Mouse (Mus musculus): ENCODE results near the gene Paxx. TPM values are rescaled to one million over a fixed set of nuclear protein-coding genes. Genes with fewer than 3 reads are reported as not detected.

The Paxx gene
- polyA plus RNA-seq, 1 experiment from 2014 or later = 119 TPM

DNA sequence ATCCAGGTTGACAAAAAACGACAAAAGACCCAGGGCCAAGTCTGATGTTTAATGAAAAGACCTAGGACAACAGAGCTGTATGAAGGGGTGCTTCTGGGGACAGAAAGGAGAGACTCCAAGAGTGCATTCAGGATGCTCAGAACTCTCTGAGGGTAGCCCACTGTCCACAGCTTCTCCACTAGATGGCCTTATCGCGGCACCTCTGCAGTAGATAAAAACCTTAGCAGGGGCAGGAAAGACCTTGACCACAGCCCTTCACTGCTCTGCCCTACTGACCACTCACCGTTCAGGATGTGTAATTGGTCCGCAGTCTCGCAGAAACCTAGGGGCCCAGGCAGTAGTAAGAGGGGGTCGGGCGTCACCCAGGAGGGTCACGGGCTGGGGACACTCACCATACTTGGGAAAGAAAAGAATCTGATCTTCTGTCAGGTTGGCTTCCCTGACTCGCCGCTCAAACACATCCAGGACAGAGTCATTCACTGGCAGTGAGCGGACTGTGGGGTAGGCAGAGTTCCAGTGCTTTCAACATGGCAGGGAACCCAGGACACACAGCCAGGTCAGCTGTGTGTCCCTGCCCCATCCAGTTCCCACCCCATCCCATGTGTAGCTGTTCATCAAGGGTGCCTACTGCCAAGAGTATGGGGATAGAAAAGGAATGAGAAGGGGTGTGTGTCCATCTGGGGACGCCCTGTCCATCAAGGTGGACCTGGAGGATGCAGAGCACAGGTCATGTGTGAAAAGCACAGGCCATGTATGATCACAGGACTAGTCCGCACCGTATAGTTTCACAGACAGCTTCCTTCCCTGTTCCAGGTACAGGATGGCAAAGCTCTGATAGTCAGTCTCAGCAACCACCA lies 38.0 kb upstream of the Paxx start:
- WGBS = 74% methylated on average over 15 of the region's 15 CpGs
- Histone ChIP-seq H3K36me3 (peaks cover 3% of the 10 kb centered on the region; the same call in 1 of the 2 replicates), H3K27me3 (no peaks in the 10 kb centered on the region), H3K27ac (replicated peaks) (no peak overlapping the region), H3K4me3 (no peak overlapping the region), H3K4me2 (no peak overlapping the region), H3K4me1 (replicated peaks) (peaks cover 20% of the 10 kb centered on the region), H3K9me3 (no peaks in the 10 kb centered on the region), H3K9ac (no peak overlapping the region)
- ATAC-seq (ENCODE audit: low FRiP score, low read depth) = no peak

DNA sequence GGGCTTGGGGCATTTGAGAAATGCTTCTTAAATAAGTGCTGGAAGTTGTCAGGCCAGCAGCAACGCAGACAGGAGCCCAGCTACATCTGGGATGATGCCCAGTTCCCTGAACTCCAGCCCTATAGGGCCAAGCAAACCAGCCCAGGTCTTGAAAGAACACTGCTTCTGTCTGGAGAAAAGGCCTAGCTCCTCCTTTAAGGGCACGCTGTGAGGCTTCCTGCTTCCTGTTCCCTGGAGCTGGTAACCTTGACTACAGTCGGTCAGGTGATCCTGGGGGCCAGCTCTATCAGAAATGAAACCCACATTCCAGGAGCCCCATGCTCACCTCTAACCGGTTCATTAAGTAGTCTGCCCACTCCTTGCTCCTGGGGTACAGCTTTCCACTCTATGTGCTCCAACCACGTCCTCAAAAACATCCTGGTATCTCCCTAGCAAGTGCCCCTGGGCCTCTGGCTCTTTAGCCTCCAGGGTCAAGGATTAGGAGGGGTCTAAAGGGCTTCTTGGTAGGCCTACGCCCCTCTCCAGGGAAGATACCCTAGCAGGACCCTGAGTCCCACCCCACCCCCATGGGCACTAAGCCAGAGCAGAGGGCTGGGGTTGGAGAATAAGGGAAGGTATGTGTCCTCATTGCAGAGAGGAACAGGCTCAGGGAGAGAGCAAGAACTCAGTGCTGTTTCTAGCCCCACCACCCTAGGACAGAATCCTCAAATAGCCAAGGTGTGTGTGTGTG lies 37.1 kb upstream of the Paxx start:
- Histone ChIP-seq H3K36me3 (0 out of 2 replicates have a peak, but pooled peaks cover 2% of the 10 kb centered on the region), H3K4me3 (no peak overlapping the region), H3K27ac (replicated peaks) (0 out of 2 replicates have a peak overlapping the region, but pooled peaks have one; percentile 20), H3K27me3 (no peaks in the 10 kb centered on the region), H3K4me1 (replicated peaks) (peaks cover 20% of the 10 kb centered on the region), H3K4me2 (no peak overlapping the region), H3K9me3 (no peaks in the 10 kb centered on the region), H3K9ac (no peak overlapping the region)
- 70% methylated on average over 6 of the region's 6 CpGs for WGBS
- ATAC-seq (ENCODE audit: low FRiP score, low read depth) = no peak

DNA sequence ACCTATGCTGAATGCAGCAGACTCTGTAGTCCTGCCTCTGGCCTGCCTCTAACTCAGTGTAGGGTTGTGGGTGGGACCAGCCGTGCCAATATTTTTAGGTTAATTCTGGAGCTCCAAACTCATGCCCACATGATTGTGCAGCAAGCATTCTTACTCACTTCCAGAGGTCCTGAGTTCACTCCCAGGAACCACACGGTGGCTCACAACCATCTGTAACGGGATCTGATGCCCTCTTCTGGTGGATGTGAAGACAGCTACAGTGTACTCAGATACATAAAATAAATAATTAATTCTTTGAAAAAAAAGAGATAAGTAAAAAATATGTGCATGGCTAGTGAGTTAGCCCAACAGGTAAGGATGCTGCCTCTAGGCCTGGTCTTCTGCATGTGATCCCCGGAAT lies 35.6 kb upstream of the Paxx start:
- Histone ChIP-seq H3K27me3 (no peaks in the 10 kb centered on the region), H3K4me3 (no peak overlapping the region), H3K27ac (replicated peaks) (no peak overlapping the region), H3K4me1 (replicated peaks) (peaks cover 10% of the 10 kb centered on the region), H3K36me3 (no peaks in the 10 kb centered on the region), H3K9ac (no peak overlapping the region), H3K9me3 (no peaks in the 10 kb centered on the region), H3K4me2 (no peak overlapping the region)
- no peak for ATAC-seq (ENCODE audit: low FRiP score, low read depth)
- WGBS = 44% methylated on average over 4 of the region's 4 CpGs

DNA sequence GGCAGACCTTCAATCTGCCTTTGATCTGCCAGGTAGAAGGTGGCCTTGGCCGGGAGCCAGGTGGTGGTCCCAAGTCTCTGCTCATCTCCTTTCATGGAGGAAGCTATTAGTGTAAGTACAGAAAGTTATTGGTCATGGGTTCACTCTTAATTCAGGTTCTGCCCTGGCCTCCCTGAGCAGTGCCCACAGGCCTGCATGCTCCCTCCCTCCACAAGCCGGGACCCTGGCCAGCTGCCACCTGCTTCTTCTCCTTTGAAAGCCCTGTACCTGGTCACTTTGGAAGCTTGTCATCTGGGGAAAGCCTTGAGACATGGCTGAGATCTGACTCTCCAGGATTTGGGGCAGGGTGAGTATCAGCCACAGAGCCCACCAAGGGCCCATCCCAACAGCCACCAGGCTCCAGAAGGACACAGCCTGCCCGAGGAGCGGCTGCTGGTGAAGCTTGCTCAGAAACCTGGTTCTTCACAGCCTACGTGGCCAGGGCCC lies 32.6 kb upstream of the Paxx start, which contains the start of gene Lcn12:
Gene Lcn12, minus strand, starts transcription at position 436 of the 486 bp plus-strand sequence.
- no peak within 1 kb of the TSS for H3K9ac ChIP-seq
- H3K4me3 ChIP-seq = no peak within 1 kb of the TSS
- no peaks in the 10 kb centered on the region for H3K27me3 ChIP-seq
- no peak for ATAC-seq (ENCODE audit: low FRiP score, low read depth)
- no peaks in the 10 kb centered on the region for H3K4me1 ChIP-seq (replicated peaks)
- H3K27ac ChIP-seq (replicated peaks) = no peak within 1 kb of the TSS
- WGBS = 79% methylated on average over 5 of the region's 5 CpGs
- H3K4me2 ChIP-seq = no peak within 1 kb of the TSS
- no peaks in the 10 kb centered on the region for H3K9me3 ChIP-seq
- no peaks in the 10 kb centered on the region for H3K36me3 ChIP-seq

DNA sequence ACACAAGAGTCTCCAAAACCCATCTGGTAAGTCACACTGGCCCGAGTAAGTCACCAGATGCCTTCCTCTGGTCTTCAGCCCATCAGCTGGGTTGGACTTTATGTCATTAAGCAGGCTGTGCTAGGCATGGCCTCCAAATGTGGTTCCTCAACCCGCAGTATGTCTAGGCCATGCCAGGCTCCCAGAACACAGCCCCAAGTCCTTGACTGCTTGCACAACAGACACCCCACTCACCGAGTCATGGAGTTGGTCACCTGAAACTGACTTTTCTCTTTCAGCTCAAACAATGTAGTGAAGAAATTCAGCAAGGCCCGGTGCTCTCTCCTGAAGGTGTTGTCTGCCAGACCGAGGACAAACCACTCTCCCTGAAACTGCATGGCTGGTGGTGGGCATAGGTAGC lies 32.1 kb upstream of the Paxx start:
- H3K4me1 ChIP-seq (replicated peaks) = no peaks in the 10 kb centered on the region
- no peaks in the 10 kb centered on the region for H3K36me3 ChIP-seq
- 86% methylated on average over 5 of the region's 5 CpGs for WGBS
- no peak overlapping the region for H3K9ac ChIP-seq
- H3K27me3 ChIP-seq = no peaks in the 10 kb centered on the region
- ATAC-seq (ENCODE audit: low FRiP score, low read depth) = no peak
- no peak overlapping the region for H3K4me2 ChIP-seq
- H3K4me3 ChIP-seq = no peak overlapping the region
- no peaks in the 10 kb centered on the region for H3K9me3 ChIP-seq
- no peak overlapping the region for H3K27ac ChIP-seq (replicated peaks)

DNA sequence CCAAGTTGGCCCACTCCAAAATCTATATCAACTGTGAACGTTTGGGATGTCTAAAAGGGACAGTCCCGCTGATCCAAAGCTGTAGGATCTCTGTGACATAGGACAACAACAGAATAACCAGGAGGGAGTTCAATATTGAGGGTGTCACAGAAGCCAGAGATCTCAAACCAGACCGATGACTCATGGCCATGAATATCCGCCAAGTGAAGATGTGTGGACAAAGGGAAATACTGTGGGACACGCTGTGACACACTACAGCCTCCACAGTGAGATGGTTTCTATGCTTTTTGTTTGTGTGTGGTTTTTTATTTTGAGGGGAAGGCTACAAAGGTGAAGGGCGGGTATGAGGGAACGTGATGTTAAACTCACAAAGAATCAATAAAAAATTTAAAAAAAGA lies 27.8 kb upstream of the Paxx start:
- H3K4me2 ChIP-seq = no peak overlapping the region
- H3K9ac ChIP-seq = no peak overlapping the region
- ATAC-seq (ENCODE audit: low FRiP score, low read depth) = no peak
- no peaks in the 10 kb centered on the region for H3K9me3 ChIP-seq
- no peak overlapping the region for H3K27ac ChIP-seq (replicated peaks)
- no peaks in the 10 kb centered on the region for H3K4me1 ChIP-seq (replicated peaks)
- no peaks in the 10 kb centered on the region for H3K27me3 ChIP-seq
- no peak overlapping the region for H3K4me3 ChIP-seq
- no peaks in the 10 kb centered on the region for H3K36me3 ChIP-seq
- WGBS = 82% methylated on average over 7 of the region's 7 CpGs

DNA sequence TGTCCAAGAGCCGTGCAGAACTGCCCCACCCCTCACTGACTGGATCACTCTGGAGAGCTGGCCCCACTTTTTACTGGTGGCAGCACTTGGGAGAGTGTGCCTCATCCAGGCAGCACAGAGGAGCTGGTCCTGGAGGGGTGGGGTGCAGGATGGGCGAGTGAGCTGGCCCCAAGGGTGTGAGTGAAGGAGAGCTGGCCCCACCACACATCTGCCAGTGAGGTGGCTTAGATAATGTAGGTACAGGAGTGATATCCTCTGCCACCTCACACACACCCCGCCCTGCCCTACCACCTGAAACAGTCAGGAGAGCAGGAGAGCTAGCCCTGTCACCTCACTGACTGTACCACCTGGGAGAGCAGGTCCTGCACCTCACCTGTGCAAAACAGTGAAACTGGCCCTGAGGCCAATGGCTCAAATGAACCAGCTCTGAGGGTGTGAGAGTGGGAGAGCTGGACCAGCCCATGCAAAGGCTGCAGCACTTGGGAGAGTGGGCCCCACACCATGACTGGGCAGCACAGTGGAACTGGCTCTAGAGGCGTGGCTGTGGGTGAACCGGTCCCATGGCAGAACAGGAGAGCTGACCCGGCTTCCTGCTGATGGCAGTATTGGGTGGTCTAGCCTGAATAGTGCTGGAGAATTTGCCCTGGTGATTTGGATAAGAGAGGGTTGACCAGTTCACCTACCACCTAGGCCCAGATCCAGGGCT lies 27.2 kb upstream of the Paxx start:
- no peak overlapping the region for H3K27ac ChIP-seq (replicated peaks)
- no peak overlapping the region for H3K4me3 ChIP-seq
- 76% methylated on average over 6 of the region's 6 CpGs for WGBS
- no peaks in the 10 kb centered on the region for H3K36me3 ChIP-seq
- no peaks in the 10 kb centered on the region for H3K4me1 ChIP-seq (replicated peaks)
- H3K9ac ChIP-seq = no peak overlapping the region
- no peaks in the 10 kb centered on the region for H3K9me3 ChIP-seq
- ATAC-seq (ENCODE audit: low FRiP score, low read depth) = no peak
- no peaks in the 10 kb centered on the region for H3K27me3 ChIP-seq
- H3K4me2 ChIP-seq = no peak overlapping the region

DNA sequence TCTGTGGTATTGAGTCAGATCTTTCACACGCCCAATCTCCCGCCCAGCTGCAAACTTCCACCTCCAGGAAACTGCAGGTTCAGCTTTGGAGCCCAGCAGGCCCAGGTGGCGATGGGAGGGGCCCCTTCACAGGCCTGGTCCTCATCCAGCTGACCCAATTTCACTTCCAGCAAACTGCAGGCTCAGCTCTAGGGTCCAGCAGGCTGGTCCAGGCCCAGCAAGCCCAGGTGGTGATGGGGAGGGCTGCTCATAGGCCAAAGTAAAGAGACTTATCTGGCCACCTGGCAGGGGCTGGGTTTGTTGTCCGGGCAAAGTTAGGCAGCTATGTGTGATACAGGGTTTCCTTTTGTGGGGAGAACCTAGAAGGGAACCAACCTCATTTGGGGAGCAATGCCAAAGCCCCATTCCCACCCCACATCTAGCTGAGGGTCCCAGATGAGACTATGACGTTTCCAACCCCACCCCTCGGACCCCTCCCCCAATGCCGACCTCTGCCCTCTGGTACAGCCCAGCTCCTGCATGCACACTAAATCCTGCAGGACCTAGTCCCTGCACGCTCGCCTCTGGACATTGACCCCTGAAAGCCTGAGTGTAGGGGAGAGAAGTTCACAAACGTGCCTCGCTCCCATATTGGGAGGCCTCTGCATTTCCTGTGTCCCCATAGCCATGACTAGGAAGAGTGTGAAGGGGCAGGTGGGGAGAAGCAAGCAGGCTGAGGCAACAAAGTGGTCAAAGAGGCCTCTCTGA lies 24.2 kb upstream of the Paxx start:
- Histone ChIP-seq H3K4me3 (no peak overlapping the region), H3K27ac (replicated peaks) (no peak overlapping the region), H3K4me2 (no peak overlapping the region), H3K4me1 (replicated peaks) (no peaks in the 10 kb centered on the region), H3K9ac (no peak overlapping the region), H3K9me3 (no peaks in the 10 kb centered on the region), H3K36me3 (no peaks in the 10 kb centered on the region), H3K27me3 (no peaks in the 10 kb centered on the region)
- WGBS = 74% methylated on average over 11 of the region's 11 CpGs
- ATAC-seq (ENCODE audit: low FRiP score, low read depth) = no peak

DNA sequence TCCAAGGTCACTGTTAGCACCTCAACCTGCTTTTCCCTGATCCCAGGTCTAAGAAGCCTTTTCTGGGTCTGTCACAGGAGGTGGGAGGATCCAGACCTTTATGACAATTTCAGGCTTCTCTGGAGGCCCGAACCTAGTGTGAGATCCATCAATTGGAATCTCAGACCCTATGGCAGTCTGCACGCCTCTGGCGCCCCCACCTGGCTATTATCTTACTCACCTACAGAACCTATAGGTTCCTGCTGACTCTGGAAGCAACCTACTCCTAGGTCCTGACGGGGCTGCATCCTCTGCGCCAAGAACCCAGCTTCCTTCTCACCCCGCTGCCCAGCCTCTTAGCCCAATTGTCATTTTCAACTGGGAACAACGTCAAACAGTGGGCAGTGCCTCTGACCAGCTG lies 22.1 kb upstream of the Paxx start:
- Histone ChIP-seq H3K4me3 (no peak overlapping the region), H3K9me3 (no peaks in the 10 kb centered on the region), H3K36me3 (no peaks in the 10 kb centered on the region), H3K4me2 (no peak overlapping the region), H3K27ac (replicated peaks) (no peak overlapping the region), H3K4me1 (replicated peaks) (no peaks in the 10 kb centered on the region), H3K9ac (no peak overlapping the region), H3K27me3 (no peaks in the 10 kb centered on the region)
- 25% methylated on average over 7 of the region's 7 CpGs for WGBS
- no peak for ATAC-seq (ENCODE audit: low FRiP score, low read depth)

DNA sequence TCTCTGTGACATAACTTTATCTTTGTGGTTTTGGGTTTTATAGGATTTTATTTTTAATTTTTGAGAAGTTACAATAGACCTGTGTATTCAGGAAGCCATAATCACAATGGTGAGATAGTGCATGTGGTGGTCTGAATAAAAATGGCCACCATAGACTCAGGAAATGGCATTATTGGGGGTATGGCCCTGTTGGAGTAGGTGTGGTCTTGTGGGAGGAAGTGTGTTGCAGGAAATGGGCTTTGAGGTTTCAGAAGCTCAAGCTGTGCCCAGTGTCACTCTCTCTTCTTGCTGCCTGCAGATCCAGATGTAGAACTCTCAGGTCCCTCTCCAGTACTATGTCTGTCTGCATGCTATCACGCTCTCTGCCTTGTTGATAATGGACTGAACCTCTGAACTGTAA lies 19.6 kb upstream of the Paxx start:
- no peak for ATAC-seq (ENCODE audit: low FRiP score, low read depth)
- no peaks in the 10 kb centered on the region for H3K4me1 ChIP-seq (replicated peaks)
- no peak overlapping the region for H3K4me3 ChIP-seq
- H3K27ac ChIP-seq (replicated peaks) = no peak overlapping the region
- WGBS = 89% methylated on average over 1 of the region's 1 CpGs
- H3K27me3 ChIP-seq = no peaks in the 10 kb centered on the region
- no peak overlapping the region for H3K9ac ChIP-seq
- no peaks in the 10 kb centered on the region for H3K9me3 ChIP-seq
- no peak overlapping the region for H3K4me2 ChIP-seq
- H3K36me3 ChIP-seq = no peaks in the 10 kb centered on the region

DNA sequence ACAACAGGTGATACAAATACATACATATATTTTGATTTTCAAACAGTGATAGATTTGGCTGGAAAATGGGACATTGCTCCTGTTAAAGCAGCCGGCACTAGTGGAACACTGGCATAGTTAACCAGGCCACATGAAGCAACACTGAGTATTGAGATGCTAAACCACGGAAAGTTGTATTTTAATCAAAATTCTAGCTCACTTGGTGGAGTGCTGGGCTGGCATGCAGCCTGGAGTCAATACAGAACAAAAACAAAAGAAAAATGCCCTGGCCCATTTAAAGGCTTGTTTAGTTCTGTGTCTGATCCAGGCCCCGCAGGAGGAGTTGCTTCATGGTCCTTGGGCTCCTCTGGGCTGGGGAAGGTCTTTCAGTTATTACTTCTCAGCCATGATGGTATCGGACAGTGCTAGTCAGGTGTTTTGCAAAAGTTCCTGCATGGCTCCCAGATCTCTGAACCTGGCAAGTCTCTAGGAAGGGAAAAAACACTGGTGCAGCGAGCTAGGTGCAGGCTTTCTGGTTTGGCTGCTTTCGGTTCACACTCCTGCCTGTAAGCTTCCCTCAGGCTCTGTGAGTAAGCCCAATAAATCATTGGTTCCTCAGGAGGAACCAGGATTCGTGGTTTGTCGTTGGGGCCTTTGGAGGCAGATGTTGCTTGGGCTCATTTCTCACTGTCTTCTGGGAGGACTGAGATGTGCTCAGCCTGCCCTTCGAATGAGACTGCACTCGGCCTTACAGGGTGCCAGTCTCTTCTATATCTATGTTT lies 18.8 kb upstream of the Paxx start:
- H3K4me1 ChIP-seq (replicated peaks) = no peaks in the 10 kb centered on the region
- H3K36me3 ChIP-seq = no peaks in the 10 kb centered on the region
- ATAC-seq (ENCODE audit: low FRiP score, low read depth) = no peak
- H3K4me2 ChIP-seq = no peak overlapping the region
- no peaks in the 10 kb centered on the region for H3K27me3 ChIP-seq
- WGBS = 70% methylated on average over 10 of the region's 10 CpGs
- no peaks in the 10 kb centered on the region for H3K9me3 ChIP-seq
- H3K27ac ChIP-seq (replicated peaks) = no peak overlapping the region
- H3K4me3 ChIP-seq = no peak overlapping the region
- no peak overlapping the region for H3K9ac ChIP-seq

Measured in hindbrain, embryonic 15.5 days (tissue).